Mouse (Mus musculus) embryonic fibroblast, embryonic 13.5 days (primary cell): ENCODE data around the gene Auts2.

ENCODE experiments used
- CTCF ChIP-seq: IDR thresholded peaks from 2 replicates; pipeline ENCODE4 v1.5.1; 2011; ENCODE audit warnings: mild to moderate bottlenecking, control low read depth, low read length, moderate library complexity, borderline replicate concordance; ENCODE audit not compliant: insufficient read depth
- POLR2A ChIP-seq: IDR thresholded peaks from 2 replicates; pipeline ENCODE4 v1.6.1; 2011; ENCODE audit warnings: low read depth, mild to moderate bottlenecking, control low read depth, low read length, moderate library complexity

- no peak for TF ChIP-seq CTCF
- TF ChIP-seq POLR2A, result no peak
Measured at GRCm38 (mm10) chr5:132112666-132113065, 430.5 kb downstream of the Auts2 start.
